Mouse (Mus musculus) forebrain, embryonic 11.5 days (tissue): ENCODE results near the gene Cdh23. TPM values are rescaled to one million over a fixed set of nuclear protein-coding genes. Genes with fewer than 3 reads are reported as not detected.

Experiments used
- ATAC-seq: fragments of 200-750 bp; cut with Nextera tagmentation; replicated peaks from 2 replicates; pipeline ENCODE4 v1.8.0; 2017; ENCODE audit warnings: moderate TSS enrichment; ENCODE audit not compliant: low FRiP score
- DNase-seq: peaks from one replicate; pipeline ENCODE4 v3.0.0-alpha.2; 2017; ENCODE audit warnings: low spot score
- H3K27ac ChIP-seq: fragments of 300-500 bp; sonication (generic); 2 replicates; pipeline ENCODE4 v1.5.1; 2014; ENCODE audit warnings: low read depth, low read length
- H3K27me3 ChIP-seq: fragments of 300-500 bp; sonication (generic); 2 replicates; pipeline ENCODE4 v1.6.1; 2014; ENCODE audit warnings: mild to moderate bottlenecking, low read length, mixed read lengths; ENCODE audit not compliant: control insufficient read depth, insufficient read depth
- H3K36me3 ChIP-seq: fragments of 300-500 bp; sonication (generic); 2 replicates; pipeline ENCODE4 v1.6.1; 2014; ENCODE audit warnings: mild to moderate bottlenecking, low read length, moderate library complexity, mixed read lengths; ENCODE audit not compliant: control insufficient read depth, insufficient read depth
- H3K4me1 ChIP-seq: fragments of 300-500 bp; sonication (generic); replicated peaks from 2 replicates; pipeline ENCODE4 v1.6.1; 2014; ENCODE audit warnings: low read length, mixed read lengths; ENCODE audit not compliant: control insufficient read depth, insufficient read depth
- H3K4me2 ChIP-seq: fragments of 300-500 bp; sonication (generic); 2 replicates; pipeline ENCODE4 v1.6.1; 2014; ENCODE audit warnings: low read depth, mild to moderate bottlenecking, low read length, moderate library complexity, mixed read lengths; ENCODE audit not compliant: severe bottlenecking
- H3K4me3 ChIP-seq: fragments of 300-500 bp; sonication (generic); 2 replicates; pipeline ENCODE4 v1.5.1; 2014; ENCODE audit warnings: low read depth, low read length
- H3K9ac ChIP-seq: fragments of 300-500 bp; sonication (generic); 2 replicates; pipeline ENCODE4 v1.6.1; 2014; ENCODE audit warnings: low read length
- H3K9me3 ChIP-seq: fragments of 300-500 bp; sonication (generic); 2 replicates; pipeline ENCODE4 v1.6.1; 2016; ENCODE audit warnings: low read length, mixed read lengths; ENCODE audit not compliant: control insufficient read depth
- WGBS: fragments of 180-500 bp; shearing (Covaris S2); extraction: QIAGEN DNeasy Blood & Tissue Kit; methylation state at CpG from one replicate; pipeline ENCODE4 v1.1.7; 2014; 5-methylcytosine and 5-hydroxymethylcytosine counted together
- polyA plus RNA-seq: library from polyadenylated mRNA; unstranded; fragments of >200 nt; fragmentation: Nextera tagmentation; extraction: Ambion mirVana; gene quantifications from 2 replicates; pipeline ENCODE4 v1.2.1, GENCODE M21; 2014

Gene Cdh23
- polyA plus RNA-seq, 1 experiment from 2014 or later: 0.36 TPM

DNA sequence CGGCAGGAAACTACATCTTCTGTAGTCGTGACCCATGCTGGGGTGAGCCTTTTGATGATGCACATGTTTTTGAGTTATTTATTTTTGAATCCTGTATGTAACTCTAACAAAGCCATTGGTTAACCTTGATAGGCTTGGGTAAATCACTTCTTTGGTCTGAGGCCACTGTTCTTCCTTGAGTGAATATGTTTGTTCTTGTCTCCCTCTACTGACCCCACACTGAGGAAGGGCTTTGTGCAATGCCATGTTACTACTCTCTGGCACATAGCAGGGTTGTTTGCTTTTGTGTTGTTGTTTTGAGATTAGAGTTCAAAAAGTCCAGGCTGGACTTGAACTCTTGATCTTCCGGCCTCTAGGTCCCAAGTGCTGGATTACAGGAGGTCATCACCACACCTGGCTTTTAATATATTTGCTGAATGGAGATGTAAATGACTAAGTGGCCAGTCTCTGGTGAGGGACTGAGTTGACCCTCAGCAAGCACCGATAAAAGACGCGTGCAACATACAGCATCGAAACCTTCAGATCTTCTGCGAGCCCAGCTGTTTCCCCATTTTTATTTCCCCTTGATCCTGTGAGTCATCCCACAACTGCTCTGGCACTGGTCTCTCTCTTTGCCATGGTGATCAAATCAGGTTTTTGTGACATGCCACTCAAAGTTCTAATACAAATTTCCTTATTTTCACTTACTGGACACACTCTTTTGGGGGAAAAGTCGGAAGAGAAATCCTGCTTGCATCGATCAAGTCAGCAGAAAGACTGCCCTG lies 298.1 kb downstream of the Cdh23 start:
- ATAC-seq (no peak), DNase-seq (no peak)
- 91% methylated on average over 10 of the region's 10 CpGs for WGBS
- H3K9ac ChIP-seq: no peak overlapping the region
- no peak overlapping the region for H3K4me2 ChIP-seq
- no peaks in the 10 kb centered on the region for H3K9me3 ChIP-seq
- H3K36me3 ChIP-seq: no peaks in the 10 kb centered on the region
- no peak overlapping the region for H3K27ac ChIP-seq
- H3K4me3 ChIP-seq: no peak overlapping the region
- no peaks in the 10 kb centered on the region for H3K4me1 ChIP-seq
- no peaks in the 10 kb centered on the region for H3K27me3 ChIP-seq

DNA sequence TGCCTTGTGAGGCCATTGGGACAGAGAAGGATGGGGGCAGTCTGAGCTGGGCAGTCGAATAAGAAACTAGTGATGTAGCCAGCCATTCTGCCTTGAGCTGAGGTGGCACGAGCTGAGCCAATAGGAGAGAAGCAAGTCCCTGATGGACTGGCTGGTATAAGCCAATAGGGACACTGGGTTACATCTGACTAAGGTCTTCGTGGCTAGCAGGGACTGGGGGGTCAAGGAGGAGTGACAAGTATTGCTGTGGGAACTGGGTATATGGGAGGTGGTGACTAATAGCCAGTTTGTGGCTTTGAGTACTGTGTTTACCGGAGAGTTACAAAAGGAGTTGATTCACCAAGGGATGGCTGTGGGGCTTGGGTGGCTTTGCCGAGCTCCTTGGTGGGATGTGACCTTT lies 300.7 kb downstream of the Cdh23 start:
- Histone ChIP-seq H3K9me3 (no peaks in the 10 kb centered on the region), H3K4me2 (no peak overlapping the region), H3K4me3 (no peak overlapping the region), H3K27ac (no peak overlapping the region), H3K27me3 (no peaks in the 10 kb centered on the region), H3K4me1 (no peaks in the 10 kb centered on the region), H3K36me3 (no peaks in the 10 kb centered on the region), H3K9ac (no peak overlapping the region)
- WGBS: 73% methylated on average over 5 of the region's 5 CpGs
- no peak for DNase-seq
- ATAC-seq: no peak

DNA sequence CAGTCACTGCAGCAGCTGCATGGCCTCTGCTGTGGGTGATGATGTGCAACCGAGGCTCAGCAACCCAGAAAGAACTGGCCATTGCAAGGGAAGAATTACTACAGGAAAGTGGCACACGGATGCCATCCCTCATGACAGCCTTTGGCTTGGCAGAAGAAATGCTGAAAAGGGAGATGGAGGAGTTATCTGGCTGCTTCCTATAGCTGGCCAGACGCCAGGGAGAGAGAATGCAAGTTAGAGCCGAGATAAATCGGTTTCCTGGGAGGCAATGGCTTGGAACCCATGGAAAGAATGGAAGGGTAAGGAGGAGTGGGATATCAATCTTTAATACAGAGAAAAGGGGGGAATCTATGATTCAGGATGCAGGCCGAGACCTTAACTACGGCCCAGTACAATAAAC lies 301.4 kb downstream of the Cdh23 start:
- no peaks in the 10 kb centered on the region for H3K36me3 ChIP-seq
- ATAC-seq (no peak), DNase-seq (no peak)
- H3K9me3 ChIP-seq: no peaks in the 10 kb centered on the region
- H3K4me2 ChIP-seq: no peak overlapping the region
- no peaks in the 10 kb centered on the region for H3K4me1 ChIP-seq
- no peak overlapping the region for H3K4me3 ChIP-seq
- WGBS: 88% methylated on average over 7 of the region's 7 CpGs
- no peak overlapping the region for H3K9ac ChIP-seq
- no peaks in the 10 kb centered on the region for H3K27me3 ChIP-seq
- no peak overlapping the region for H3K27ac ChIP-seq

DNA sequence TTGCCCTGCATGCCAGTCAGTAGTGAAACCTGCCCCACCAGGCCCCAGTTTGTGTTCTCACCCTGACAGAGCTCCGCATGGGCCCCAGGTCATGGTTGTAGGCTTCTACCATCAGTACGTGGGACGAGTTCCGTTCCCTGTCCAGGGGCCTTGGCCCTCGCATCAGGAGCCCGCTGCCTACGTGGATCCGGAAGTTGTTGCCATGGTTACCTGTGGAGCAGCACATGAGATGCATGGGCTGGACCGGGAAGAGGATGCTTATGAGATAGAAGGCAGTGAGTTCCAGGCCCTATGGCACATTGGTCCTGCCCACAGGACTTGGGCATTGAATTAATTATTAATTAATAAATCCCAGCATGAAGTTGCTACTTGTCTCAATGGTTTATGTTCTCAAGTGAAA lies 304.6 kb downstream of the Cdh23 start:
- Histone ChIP-seq H3K27ac (no peak overlapping the region), H3K4me2 (no peak overlapping the region), H3K36me3 (no peaks in the 10 kb centered on the region), H3K9me3 (no peaks in the 10 kb centered on the region), H3K9ac (no peak overlapping the region), H3K4me3 (no peak overlapping the region), H3K27me3 (no peaks in the 10 kb centered on the region), H3K4me1 (no peaks in the 10 kb centered on the region)
- 91% methylated on average over 9 of the region's 9 CpGs for WGBS
- no peak for ATAC-seq
- DNase-seq: no peak

DNA sequence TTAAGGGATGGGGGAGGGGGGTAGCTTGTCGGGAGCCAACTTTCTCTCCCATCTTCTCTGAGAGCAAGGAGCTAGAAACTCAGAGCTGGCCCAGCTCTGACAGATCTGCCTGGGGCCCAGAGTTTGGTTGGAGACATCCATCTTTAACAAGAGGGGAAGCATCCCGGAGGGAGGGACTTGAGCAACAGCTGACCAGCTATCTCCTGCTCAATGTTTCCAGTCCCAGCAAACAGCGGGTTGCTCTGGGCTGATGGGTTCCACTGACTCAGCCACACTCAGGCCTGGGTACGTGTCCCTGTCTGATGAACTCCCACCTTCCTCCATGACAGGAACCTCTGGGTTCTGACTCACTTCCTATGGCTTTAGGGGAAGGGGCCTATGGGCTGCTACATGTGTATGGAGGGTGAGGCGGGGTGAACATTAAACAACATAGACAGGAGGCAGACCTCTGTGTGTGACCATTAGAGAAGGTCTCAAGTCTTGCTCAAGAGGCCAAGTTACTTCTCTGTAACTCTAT lies 305.3 kb downstream of the Cdh23 start:
- H3K9ac ChIP-seq: no peak overlapping the region
- ATAC-seq (no peak), DNase-seq (no peak)
- H3K9me3 ChIP-seq: no peaks in the 10 kb centered on the region
- no peak overlapping the region for H3K27ac ChIP-seq
- no peaks in the 10 kb centered on the region for H3K27me3 ChIP-seq
- H3K4me1 ChIP-seq: no peaks in the 10 kb centered on the region
- H3K36me3 ChIP-seq: no peaks in the 10 kb centered on the region
- no peak overlapping the region for H3K4me3 ChIP-seq
- 67% methylated on average over 5 of the region's 5 CpGs for WGBS
- H3K4me2 ChIP-seq: no peak overlapping the region

DNA sequence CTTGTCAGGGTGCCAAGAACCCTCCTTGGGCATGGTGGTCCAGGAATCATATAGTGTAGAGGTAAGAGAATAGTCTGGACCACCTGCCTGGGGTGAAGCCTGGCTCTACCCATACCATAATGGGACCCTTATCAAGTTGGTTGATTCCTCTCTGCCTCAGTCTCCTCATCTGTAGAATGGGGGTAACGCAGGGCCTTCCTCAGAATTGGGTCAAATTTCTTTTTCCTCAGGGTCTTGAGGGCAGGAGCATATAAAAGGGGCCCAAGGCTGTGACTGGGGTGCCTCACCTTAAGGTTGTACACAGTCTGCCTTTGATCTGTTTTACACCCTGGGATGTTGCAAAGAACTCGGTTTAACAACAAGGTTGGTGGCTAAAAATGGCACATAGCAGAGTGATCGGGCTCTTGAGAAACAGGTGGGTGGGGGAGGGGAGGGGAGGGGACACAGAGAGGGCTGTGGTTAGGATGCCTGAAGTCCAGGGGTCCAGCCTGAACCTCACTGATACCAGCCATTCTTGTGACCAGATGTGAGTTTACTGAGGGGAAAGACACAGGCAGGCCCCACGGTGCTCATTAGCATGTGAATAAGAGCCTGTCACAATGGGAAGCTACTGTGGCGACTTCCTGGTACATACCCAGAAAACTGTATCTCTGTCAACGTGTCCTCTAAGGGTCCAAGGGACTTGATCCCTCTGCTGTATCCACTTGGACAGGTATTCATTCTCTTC lies 305.9 kb downstream of the Cdh23 start:
- no peak for ATAC-seq
- Histone ChIP-seq H3K4me3 (no peak overlapping the region), H3K4me2 (no peak overlapping the region), H3K27me3 (no peaks in the 10 kb centered on the region), H3K4me1 (no peaks in the 10 kb centered on the region), H3K36me3 (no peaks in the 10 kb centered on the region), H3K9me3 (no peaks in the 10 kb centered on the region), H3K27ac (no peak overlapping the region), H3K9ac (no peak overlapping the region)
- 36% methylated on average over 6 of the region's 6 CpGs for WGBS
- DNase-seq: no peak

DNA sequence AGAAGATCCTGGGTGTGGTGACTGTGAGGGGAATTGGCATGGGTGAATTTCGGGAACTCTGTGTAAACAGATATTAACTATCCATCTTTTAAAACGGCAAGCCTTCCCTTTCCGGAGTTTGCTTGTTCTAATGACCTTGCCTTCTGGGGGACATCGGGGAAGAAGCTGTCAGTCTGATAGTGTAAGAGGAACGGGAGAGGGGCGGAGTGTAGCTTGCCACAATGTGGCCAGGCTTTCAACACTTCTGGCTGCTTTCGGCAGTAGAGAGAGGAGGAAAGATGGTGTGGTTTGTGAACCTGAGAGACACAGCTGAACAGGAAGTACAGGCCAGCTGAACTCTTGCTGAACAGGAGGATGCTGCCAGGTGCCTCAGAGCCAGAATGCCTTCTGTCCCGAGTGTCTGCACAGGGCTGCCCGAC lies 306.8 kb downstream of the Cdh23 start:
- H3K4me1 ChIP-seq: no peaks in the 10 kb centered on the region
- ATAC-seq (no peak), DNase-seq (no peak)
- no peaks in the 10 kb centered on the region for H3K9me3 ChIP-seq
- WGBS: 69% methylated on average over 9 of the region's 9 CpGs
- no peak overlapping the region for H3K4me2 ChIP-seq
- no peak overlapping the region for H3K27ac ChIP-seq
- H3K36me3 ChIP-seq: no peaks in the 10 kb centered on the region
- no peak overlapping the region for H3K9ac ChIP-seq
- no peaks in the 10 kb centered on the region for H3K27me3 ChIP-seq
- no peak overlapping the region for H3K4me3 ChIP-seq

DNA sequence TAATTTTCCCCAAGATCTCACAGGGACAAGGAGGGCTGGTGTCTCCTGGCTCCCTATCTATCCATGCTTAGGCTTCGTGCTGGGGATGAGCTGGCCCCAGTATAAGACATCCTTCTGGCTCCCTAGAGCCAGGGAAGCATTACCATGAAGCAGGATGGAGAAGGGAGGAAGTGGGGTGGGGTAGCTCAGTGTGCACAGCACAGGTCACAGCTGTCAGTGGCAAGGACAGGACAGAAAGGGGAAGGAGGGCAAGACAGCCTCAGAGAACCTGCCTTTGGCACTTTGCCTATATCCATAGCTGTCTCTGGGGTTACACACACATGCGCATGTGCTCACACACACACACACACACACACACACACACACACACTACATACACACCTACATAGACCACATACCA lies 308.0 kb downstream of the Cdh23 start:
- WGBS: 88% methylated on average over 2 of the region's 2 CpGs
- DNase-seq: no peak
- no peak for ATAC-seq

More for the DNA sequence above, 308.0 kb downstream of the Cdh23 start:
- no peaks in the 10 kb centered on the region for H3K4me1 ChIP-seq
- no peak overlapping the region for H3K27ac ChIP-seq
- H3K9me3 ChIP-seq: no peaks in the 10 kb centered on the region
- H3K9ac ChIP-seq: no peak overlapping the region
- no peak overlapping the region for H3K4me2 ChIP-seq
- H3K36me3 ChIP-seq: no peaks in the 10 kb centered on the region
- H3K4me3 ChIP-seq: no peak overlapping the region
- no peaks in the 10 kb centered on the region for H3K27me3 ChIP-seq
